Mouse (Mus musculus) heart, embryonic 13.5 days (tissue): ENCODE data around the gene Vps41. TPM values are rescaled to one million over a fixed set of nuclear protein-coding genes. Genes with fewer than 3 reads are reported as not detected.

Experiments used
- ATAC-seq: fragments of 200-750 bp; cut with Nextera tagmentation; 2 replicates; pipeline ENCODE4 v1.8.0; 2017; ENCODE audit warnings: moderate TSS enrichment; ENCODE audit not compliant: insufficient number of reproducible peaks, low FRiP score, low TSS enrichment; ENCODE audit errors: extremely low read depth
- H3K27ac ChIP-seq: fragments of 300-500 bp; sonication (generic); replicated peaks from 2 replicates; pipeline ENCODE4 v1.5.1; 2015; ENCODE audit warnings: moderate library complexity, mild to moderate bottlenecking, inconsistent platforms
- H3K27me3 ChIP-seq: fragments of 300-500 bp; sonication (generic); replicated peaks from 2 replicates; pipeline ENCODE4 v1.6.1; 2015; ENCODE audit warnings: mild to moderate bottlenecking, inconsistent platforms
- H3K36me3 ChIP-seq: fragments of 300-500 bp; sonication (generic); 2 replicates; pipeline ENCODE4 v1.6.1; 2015; ENCODE audit warnings: mild to moderate bottlenecking, inconsistent platforms
- H3K4me1 ChIP-seq: fragments of 300-500 bp; sonication (generic); 2 replicates; pipeline ENCODE4 v1.6.1; 2015; ENCODE audit warnings: inconsistent platforms
- H3K4me2 ChIP-seq: fragments of 300-500 bp; sonication (generic); 2 replicates; pipeline ENCODE4 v1.6.1; 2015; ENCODE audit warnings: inconsistent platforms, mild to moderate bottlenecking, moderate library complexity
- H3K4me3 ChIP-seq: fragments of 300-500 bp; sonication (generic); 2 replicates; pipeline ENCODE4 v1.5.1; 2015; ENCODE audit warnings: moderate library complexity, mild to moderate bottlenecking, inconsistent platforms
- H3K9ac ChIP-seq: fragments of 300-500 bp; sonication (generic); 2 replicates; pipeline ENCODE4 v1.6.1; 2015; ENCODE audit warnings: inconsistent platforms, mild to moderate bottlenecking, moderate library complexity
- H3K9me3 ChIP-seq: fragments of 300-500 bp; sonication (generic); 2 replicates; pipeline ENCODE4 v1.6.1; 2016; ENCODE audit warnings: inconsistent platforms
- WGBS: fragments of 180-500 bp; shearing (Covaris S2); methylation state at CpG from one replicate; pipeline ENCODE4 v1.1.7; 2015; ENCODE audit warnings: mixed read lengths; 5-methylcytosine and 5-hydroxymethylcytosine counted together
- polyA plus RNA-seq: library from polyadenylated mRNA; unstranded; fragments of >200 nt; fragmentation: Nextera tagmentation; extraction: Ambion mirVana; gene quantifications from 2 replicates; pipeline ENCODE4 v1.2.1, GENCODE M21; 2015

Vps41 gene
- polyA plus RNA-seq, 1 experiment from 2014 or later, result 41.5 TPM

GRCm38 (mm10) chr13:18842556-18842955, 125.5 kb downstream of the Vps41 start:
- WGBS, result 79% methylated on average over 4 of the region's 4 CpGs
- Histone ChIP-seq H3K9ac (no peak overlapping the region), H3K27me3 (no peaks in the 10 kb centered on the region), H3K36me3 (peaks cover 33% of the 10 kb centered on the region), H3K4me3 (no peak overlapping the region), H3K27ac (no peak overlapping the region), H3K4me2 (no peak overlapping the region), H3K9me3 (no peaks in the 10 kb centered on the region), H3K4me1 (0 out of 2 replicates have a peak, but pooled peaks cover 3% of the 10 kb centered on the region)
- ATAC-seq, result no peak

- Histone ChIP-seq H3K4me1 (0 out of 2 replicates have a peak, but pooled peaks cover 3% of the 10 kb centered on the region), H3K9ac (no peak overlapping the region), H3K27me3 (no peaks in the 10 kb centered on the region), H3K9me3 (no peaks in the 10 kb centered on the region), H3K27ac (no peak overlapping the region), H3K4me2 (no peak overlapping the region), H3K36me3 (peaks cover 34% of the 10 kb centered on the region), H3K4me3 (no peak overlapping the region)
- no peak for ATAC-seq
- 84% methylated on average over 1 of the region's 1 CpGs for WGBS
These were observed 126.5 kb downstream of the Vps41 start for GRCm38 (mm10) chr13:18843546-18843945.

- Histone ChIP-seq H3K27ac (no peak overlapping the region), H3K9me3 (no peaks in the 10 kb centered on the region), H3K4me3 (no peak overlapping the region), H3K36me3 (peaks cover 27% of the 10 kb centered on the region), H3K9ac (no peak overlapping the region), H3K4me1 (0 out of 2 replicates have a peak, but pooled peaks cover 3% of the 10 kb centered on the region), H3K27me3 (no peaks in the 10 kb centered on the region), H3K4me2 (no peak overlapping the region)
- WGBS, result 23% methylated on average over 3 of the region's 3 CpGs
- ATAC-seq, result no peak
These were observed 130.3 kb downstream of the Vps41 start for GRCm38 (mm10) chr13:18847386-18847785.

GRCm38 (mm10) chr13:18849563-18849962, 132.5 kb downstream of the Vps41 start:
- Histone ChIP-seq H3K27me3 (no peaks in the 10 kb centered on the region), H3K4me1 (0 out of 2 replicates have a peak, but pooled peaks cover 3% of the 10 kb centered on the region), H3K27ac (no peak overlapping the region), H3K9me3 (no peaks in the 10 kb centered on the region), H3K36me3 (peaks cover 32% of the 10 kb centered on the region), H3K9ac (no peak overlapping the region), H3K4me3 (no peak overlapping the region), H3K4me2 (no peak overlapping the region)
- ATAC-seq, result no peak

- Histone ChIP-seq H3K4me1 (0 out of 2 replicates have a peak, but pooled peaks cover 3% of the 10 kb centered on the region), H3K4me3 (no peak overlapping the region), H3K27ac (no peak overlapping the region), H3K36me3 (peaks cover 34% of the 10 kb centered on the region), H3K9me3 (no peaks in the 10 kb centered on the region), H3K4me2 (no peak overlapping the region), H3K27me3 (no peaks in the 10 kb centered on the region), H3K9ac (no peak overlapping the region)
- 60% methylated on average over 4 of the region's 4 CpGs for WGBS
- no peak for ATAC-seq
These were observed 134.1 kb downstream of the Vps41 start for GRCm38 (mm10) chr13:18851182-18851581.

GRCm38 (mm10) chr13:18852718-18853117, 135.6 kb downstream of the Vps41 start:
- H3K4me3 ChIP-seq, result no peak overlapping the region
- H3K27me3 ChIP-seq, result no peaks in the 10 kb centered on the region
- peaks cover 28% of the 10 kb centered on the region for H3K36me3 ChIP-seq
- H3K4me1 ChIP-seq, result no peaks in the 10 kb centered on the region
- no peak overlapping the region for H3K4me2 ChIP-seq
- WGBS, result 87% methylated on average over 8 of the region's 8 CpGs
- H3K27ac ChIP-seq, result no peak overlapping the region
- no peak for ATAC-seq
- no peak overlapping the region for H3K9ac ChIP-seq
- H3K9me3 ChIP-seq, result no peaks in the 10 kb centered on the region

GRCm38 (mm10) chr13:18856026-18856802, 139.1 kb downstream of the Vps41 start:
- Histone ChIP-seq H3K4me1 (0 out of 2 replicates have a peak, but pooled peaks cover 3% of the 10 kb centered on the region), H3K27me3 (no peaks in the 10 kb centered on the region), H3K27ac (no peak overlapping the region), H3K9me3 (no peaks in the 10 kb centered on the region), H3K4me2 (no peak overlapping the region), H3K9ac (no peak overlapping the region), H3K4me3 (no peak overlapping the region), H3K36me3 (peaks cover 18% of the 10 kb centered on the region)
- WGBS, result 87% methylated on average over 7 of the region's 8 CpGs
- no peak for ATAC-seq

GRCm38 (mm10) chr13:18858183-18858582, 141.1 kb downstream of the Vps41 start:
- Histone ChIP-seq H3K4me3 (no peak overlapping the region), H3K27me3 (no peaks in the 10 kb centered on the region), H3K9me3 (no peaks in the 10 kb centered on the region), H3K4me2 (no peak overlapping the region), H3K36me3 (peaks cover 28% of the 10 kb centered on the region), H3K9ac (no peak overlapping the region), H3K4me1 (0 out of 2 replicates have a peak, but pooled peaks cover 3% of the 10 kb centered on the region), H3K27ac (no peak overlapping the region)
- no peak for ATAC-seq
- 78% methylated on average over 4 of the region's 4 CpGs for WGBS

- H3K27ac ChIP-seq, result 0 out of 2 replicates have a peak overlapping the region, but pooled peaks have one; percentile 32
- no peaks in the 10 kb centered on the region for H3K27me3 ChIP-seq
- no peak overlapping the region for H3K4me3 ChIP-seq
- no peak overlapping the region for H3K4me2 ChIP-seq
- no peak for ATAC-seq
- no peaks in the 10 kb centered on the region for H3K9me3 ChIP-seq
- peaks cover 37% of the 10 kb centered on the region for H3K36me3 ChIP-seq
- 67% methylated on average over 3 of the region's 3 CpGs for WGBS
- H3K9ac ChIP-seq, result no peak overlapping the region
- 0 out of 2 replicates have a peak, but pooled peaks cover 3% of the 10 kb centered on the region for H3K4me1 ChIP-seq
These were observed 142.3 kb downstream of the Vps41 start for GRCm38 (mm10) chr13:18859389-18859788.

- ATAC-seq, result no peak
- Histone ChIP-seq H3K9ac (no peak overlapping the region), H3K4me1 (no peaks in the 10 kb centered on the region), H3K9me3 (no peaks in the 10 kb centered on the region), H3K4me3 (no peak overlapping the region), H3K36me3 (peaks cover 30% of the 10 kb centered on the region), H3K4me2 (no peak overlapping the region), H3K27ac (no peak overlapping the region), H3K27me3 (no peaks in the 10 kb centered on the region)
- 59% methylated on average over 5 of the region's 5 CpGs for WGBS
These were observed 151.0 kb downstream of the Vps41 start for GRCm38 (mm10) chr13:18868030-18868490.

- no peak for ATAC-seq
- Histone ChIP-seq H3K9me3 (no peaks in the 10 kb centered on the region), H3K4me2 (no peak overlapping the region), H3K4me3 (no peak overlapping the region), H3K4me1 (no peaks in the 10 kb centered on the region), H3K9ac (no peak overlapping the region), H3K27me3 (no peaks in the 10 kb centered on the region), H3K36me3 (peaks cover 22% of the 10 kb centered on the region), H3K27ac (no peak overlapping the region)
- 80% methylated on average over 5 of the region's 5 CpGs for WGBS
These were observed 151.7 kb downstream of the Vps41 start for GRCm38 (mm10) chr13:18868825-18869224.

GRCm38 (mm10) chr13:18875321-18875720, 158.2 kb downstream of the Vps41 start:
- Histone ChIP-seq H3K9me3 (no peaks in the 10 kb centered on the region), H3K27me3 (no peaks in the 10 kb centered on the region), H3K27ac (no peak overlapping the region), H3K4me3 (no peak overlapping the region), H3K36me3 (no peaks in the 10 kb centered on the region), H3K4me2 (no peak overlapping the region), H3K4me1 (peaks cover 9% of the 10 kb centered on the region; the same call in 1 of the 2 replicates), H3K9ac (no peak overlapping the region)
- no peak for ATAC-seq
- WGBS, result 41% methylated on average over 7 of the region's 7 CpGs
